Mouse (Mus musculus): ENCODE measurements around the gene Setd6. TPM values are rescaled to one million over a fixed set of nuclear protein-coding genes. Genes with fewer than 3 reads are reported as not detected.

The Setd6 gene
- 13.9 TPM for polyA plus RNA-seq (2012; fragmentation: generic; extraction: Trizol)

DNA sequence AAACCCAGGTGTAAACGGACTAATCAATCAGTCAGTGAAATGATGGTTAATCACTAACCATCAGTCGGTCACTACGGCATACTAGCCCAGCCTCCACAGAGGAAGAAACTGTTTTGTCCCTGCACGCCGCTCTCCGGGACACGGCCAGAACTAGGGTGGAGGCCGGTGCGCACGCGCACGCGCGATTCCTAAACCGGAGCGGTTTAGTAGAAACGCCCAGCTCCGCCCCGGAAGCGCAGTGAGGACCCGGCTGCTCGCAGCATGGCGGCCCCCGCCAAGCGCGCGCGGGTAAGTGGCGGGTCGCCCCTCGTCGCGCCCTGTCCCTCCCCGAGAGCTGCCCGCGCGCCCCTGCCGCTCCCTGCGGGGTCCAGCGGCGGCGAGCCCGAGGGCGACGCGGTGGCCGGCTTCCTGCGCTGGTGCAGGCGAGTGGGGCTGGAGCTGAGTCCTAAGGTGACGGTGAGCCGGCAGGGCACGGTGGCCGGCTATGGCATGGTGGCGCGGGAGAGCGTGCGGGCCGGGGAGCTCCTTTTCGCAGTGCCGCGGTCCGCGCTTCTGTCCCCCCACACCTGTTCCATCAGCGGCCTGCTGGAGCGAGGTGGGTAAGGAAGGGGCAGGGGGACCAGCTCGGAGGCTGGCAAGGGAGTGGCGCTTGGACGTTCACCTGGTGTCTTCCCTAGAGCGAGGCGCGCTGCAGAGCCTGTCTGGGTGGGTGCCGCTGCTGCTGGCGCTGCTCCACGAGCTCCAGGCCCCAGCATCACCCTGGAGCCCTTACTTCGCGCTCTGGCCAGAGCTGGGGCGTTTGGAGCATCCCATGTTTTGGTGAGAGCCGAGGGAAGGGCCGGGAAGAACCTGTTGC, at the start of gene Setd6:
TSS of gene Setd6 (plus strand) at position 206 of the 856 bp plus-strand sequence.
- Histone ChIP-seq H3K36me3 (ENCODE audit: control insufficient read depth, insufficient read depth) (peaks cover 29% of the 10 kb centered on the region), H3ac (ENCODE audit: control insufficient read depth, insufficient read length) (peak within 1 kb of the TSS; percentile 69), H3K4me2 (ENCODE audit: low read depth) (peak within 1 kb of the TSS; percentile 92), H3K27me3 (ENCODE audit: control insufficient read depth, insufficient read depth, insufficient read length) (no peaks in the 10 kb centered on the region), H3K4me3 (peak within 1 kb of the TSS; percentile 39), H3K79me2 (ENCODE audit: control insufficient read depth, insufficient read depth) (no peaks in the 10 kb centered on the region)
- TF ChIP-seq POLR2A (IDR thresholded peaks at IDR 0.05; ENCODE audit: insufficient read length, low read depth) (peak; percentile 84), MYOD1 (IDR thresholded peaks at IDR 0.05; ENCODE audit: control insufficient read depth in 1 of 3, insufficient read length in 2 of 3, low read depth in 2 of 3) (peak in 1 of 3 experiments; percentile 4), TCF3 (IDR thresholded peaks at IDR 0.05; ENCODE audit: insufficient read length, low read depth) (no peak), MAX (IDR thresholded peaks at IDR 0.05; ENCODE audit: low read depth) (no peak), SRF (IDR thresholded peaks at IDR 0.05; ENCODE audit: control insufficient read depth, insufficient read length, low read depth) (no peak), POLR2AphosphoS2 (IDR thresholded peaks at IDR 0.05; ENCODE audit: insufficient read length, low read depth) (peak; percentile 76), E2F4 (IDR thresholded peaks at IDR 0.05; ENCODE audit: insufficient read depth) (no peak), MYOG (IDR thresholded peaks at IDR 0.05; ENCODE audit: control insufficient read depth in 1 of 3, insufficient read depth in 1 of 3, insufficient read length in 2 of 3, low read depth in 2 of 3) (peak in 1 of 3 experiments; percentile 42), USF1 (IDR thresholded peaks at IDR 0.05; ENCODE audit: low read depth) (no peak), REST (IDR thresholded peaks at IDR 0.05; ENCODE audit: insufficient read depth, insufficient read length) (no peak), TCF12 (IDR thresholded peaks at IDR 0.05; ENCODE audit: insufficient read depth, poor library complexity, severe bottlenecking) (no peak), CEBPB (IDR thresholded peaks at IDR 0.05; ENCODE audit: insufficient read depth, poor library complexity, severe bottlenecking) (no peak)

DNA sequence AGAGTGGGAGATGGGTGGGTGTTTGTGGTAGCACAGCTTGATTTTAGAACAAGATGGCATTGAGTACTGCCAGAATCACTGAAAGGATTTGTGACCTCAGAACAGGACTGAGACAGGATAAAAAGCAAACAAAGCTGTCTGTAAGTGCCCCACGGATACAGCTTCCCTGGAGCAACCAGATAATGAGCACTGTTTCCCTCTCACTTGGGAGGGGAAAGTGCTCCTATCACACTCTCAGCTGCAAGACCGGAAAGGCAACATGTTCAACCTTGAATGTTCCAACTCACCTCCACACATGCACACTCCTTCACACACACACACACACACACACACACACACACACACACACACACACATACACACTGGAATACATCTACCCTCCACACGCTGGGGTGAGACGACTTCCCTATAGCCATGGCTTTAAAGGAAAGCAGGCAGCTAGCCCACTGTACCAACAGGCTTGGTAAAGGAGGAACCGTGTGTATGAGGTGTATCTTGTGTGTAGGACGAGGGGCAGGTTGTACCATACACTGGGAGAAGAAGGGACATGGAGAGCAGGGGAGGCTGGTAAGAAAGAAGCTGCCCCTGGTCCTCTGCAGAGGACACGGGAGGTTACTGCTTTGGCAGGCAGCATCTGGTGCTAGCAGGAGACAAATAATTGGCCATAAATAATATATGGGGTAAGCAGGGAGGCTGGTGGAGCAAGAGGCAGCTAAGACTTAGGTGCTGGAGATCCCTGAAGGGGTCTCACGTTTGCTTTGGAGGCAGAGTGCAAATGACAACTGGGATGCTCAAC, 47.3 kb upstream of the Setd6 start:
- no peaks in the 10 kb centered on the region for H3K27me3 ChIP-seq (ENCODE audit: control insufficient read depth, insufficient read depth, insufficient read length)
- H3K36me3 ChIP-seq (ENCODE audit: control insufficient read depth, insufficient read depth) = no peaks in the 10 kb centered on the region
- TF ChIP-seq SRF (IDR thresholded peaks at IDR 0.05; ENCODE audit: control insufficient read depth, insufficient read length, low read depth) = no peak
- no peak for TF ChIP-seq MYOD1 (IDR thresholded peaks at IDR 0.05; ENCODE audit: control insufficient read depth in 1 of 3, insufficient read length in 2 of 3, low read depth in 2 of 3)
- TF ChIP-seq POLR2AphosphoS2 (IDR thresholded peaks at IDR 0.05; ENCODE audit: insufficient read length, low read depth) = no peak
- TF ChIP-seq MAX (IDR thresholded peaks at IDR 0.05; ENCODE audit: low read depth) = no peak
- no peaks in the 10 kb centered on the region for H3K79me2 ChIP-seq (ENCODE audit: control insufficient read depth, insufficient read depth)
- H3K4me2 ChIP-seq (ENCODE audit: low read depth) = no peak overlapping the region
- no peak overlapping the region for H3K4me3 ChIP-seq
- H3ac ChIP-seq (ENCODE audit: control insufficient read depth, insufficient read length) = no peak overlapping the region

DNA sequence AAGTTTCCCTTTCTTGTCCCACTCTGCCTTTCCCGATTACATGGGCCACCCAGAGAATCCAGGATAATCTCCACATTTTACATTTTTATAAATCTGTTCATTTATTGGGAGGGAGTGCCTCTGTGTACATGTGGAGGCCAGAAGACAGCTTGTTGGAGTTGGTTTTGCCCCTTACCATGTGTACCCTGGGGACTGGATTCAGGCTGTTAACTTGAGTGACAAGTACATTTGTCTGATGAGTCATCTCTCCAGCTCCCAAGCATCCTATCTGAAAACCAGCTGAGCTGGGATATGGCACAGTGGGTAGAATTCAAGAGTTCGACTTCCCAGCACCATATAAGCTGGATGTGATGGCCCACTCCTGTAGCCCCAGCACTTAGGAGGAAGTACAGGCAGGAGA, 45.7 kb upstream of the Setd6 start:
- H3K36me3 ChIP-seq (ENCODE audit: control insufficient read depth, insufficient read depth) = no peaks in the 10 kb centered on the region
- TF ChIP-seq TCF12 (IDR thresholded peaks at IDR 0.05; ENCODE audit: insufficient read depth, poor library complexity, severe bottlenecking) (peak; percentile 56), MYOD1 (IDR thresholded peaks at IDR 0.05; ENCODE audit: control insufficient read depth in 1 of 3, insufficient read length in 2 of 3, low read depth in 2 of 3) (peak; percentile 24 to 87 (median 87)), CEBPB (IDR thresholded peaks at IDR 0.05; ENCODE audit: insufficient read depth, poor library complexity, severe bottlenecking) (no peak), MYOG (IDR thresholded peaks at IDR 0.05; ENCODE audit: control insufficient read depth in 1 of 3, insufficient read depth in 1 of 3, insufficient read length in 2 of 3, low read depth in 2 of 3) (peak in 2 of 3 experiments; percentile 32 to 41)
- no peaks in the 10 kb centered on the region for H3K79me2 ChIP-seq (ENCODE audit: control insufficient read depth, insufficient read depth)

DNA sequence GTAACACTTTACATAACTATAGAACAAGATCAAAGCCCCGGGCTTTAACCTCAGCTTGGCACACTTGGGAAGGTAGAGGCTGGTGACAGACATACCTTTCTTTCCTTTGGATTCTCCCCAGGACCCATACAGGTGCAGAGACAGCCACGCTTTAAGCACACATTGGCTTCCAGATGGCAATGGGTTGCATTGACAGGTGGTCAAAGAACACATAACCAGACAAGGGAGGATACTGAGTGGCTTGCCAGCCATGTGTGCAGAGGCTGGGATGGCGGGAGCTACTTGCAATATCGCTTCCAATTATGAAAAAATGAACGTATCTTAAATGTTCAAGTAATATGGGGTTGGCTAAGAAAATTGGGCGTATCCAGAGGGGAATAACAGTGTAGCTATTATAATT, 43.8 kb upstream of the Setd6 start:
- TF ChIP-seq E2F4 (IDR thresholded peaks at IDR 0.05; ENCODE audit: insufficient read depth) (no peak), TCF12 (IDR thresholded peaks at IDR 0.05; ENCODE audit: insufficient read depth, poor library complexity, severe bottlenecking) (no peak), REST (IDR thresholded peaks at IDR 0.05; ENCODE audit: insufficient read depth, insufficient read length) (no peak), USF1 (IDR thresholded peaks at IDR 0.05; ENCODE audit: low read depth) (no peak), MYOG (IDR thresholded peaks at IDR 0.05; ENCODE audit: control insufficient read depth in 1 of 3, insufficient read depth in 1 of 3, insufficient read length in 2 of 3, low read depth in 2 of 3) (no peak), CEBPB (IDR thresholded peaks at IDR 0.05; ENCODE audit: insufficient read depth, poor library complexity, severe bottlenecking) (no peak), POLR2A (IDR thresholded peaks at IDR 0.05; ENCODE audit: insufficient read length, low read depth) (no peak), MYOD1 (IDR thresholded peaks at IDR 0.05; ENCODE audit: control insufficient read depth in 1 of 3, insufficient read length in 2 of 3, low read depth in 2 of 3) (no peak), POLR2AphosphoS2 (IDR thresholded peaks at IDR 0.05; ENCODE audit: insufficient read length, low read depth) (no peak), MAX (IDR thresholded peaks at IDR 0.05; ENCODE audit: low read depth) (no peak), SRF (IDR thresholded peaks at IDR 0.05; ENCODE audit: control insufficient read depth, insufficient read length, low read depth) (no peak), TCF3 (IDR thresholded peaks at IDR 0.05; ENCODE audit: insufficient read length, low read depth) (no peak)
- no peak overlapping the region for H3K4me2 ChIP-seq (ENCODE audit: low read depth)
- H3K4me3 ChIP-seq = no peak overlapping the region
- no peaks in the 10 kb centered on the region for H3K79me2 ChIP-seq (ENCODE audit: control insufficient read depth, insufficient read depth)
- no peak overlapping the region for H3ac ChIP-seq (ENCODE audit: control insufficient read depth, insufficient read length)
- H3K36me3 ChIP-seq (ENCODE audit: control insufficient read depth, insufficient read depth) = no peaks in the 10 kb centered on the region
- H3K27me3 ChIP-seq (ENCODE audit: control insufficient read depth, insufficient read depth, insufficient read length) = no peaks in the 10 kb centered on the region

More for the DNA sequence above, 45.7 kb upstream of the Setd6 start:
- no peaks in the 10 kb centered on the region for H3K27me3 ChIP-seq (ENCODE audit: control insufficient read depth, insufficient read depth, insufficient read length)
- no peak overlapping the region for H3ac ChIP-seq (ENCODE audit: control insufficient read depth, insufficient read length)
- H3K4me2 ChIP-seq (ENCODE audit: low read depth) = peak overlapping the region; percentile 20
- no peak overlapping the region for H3K4me3 ChIP-seq

All from myocyte (in vitro differentiated cells).